Mouse (Mus musculus) cerebellum, adult 2 months (tissue): Measurements from ENCODE around the gene 6030468B19Rik. TPM values are rescaled to one million over a fixed set of nuclear protein-coding genes. Genes with fewer than 3 reads are reported as not detected.
A peak's percentile ranks its signal among the peaks of the same experiment; 100 is the strongest.

Source experiments
- DNase-seq, 2 experiments: peaks; one replicate each; pipeline ENCODE4 v3.0.0; 2021
- H3K27ac ChIP-seq: fragments of 200-500 bp; 2 replicates; pipeline ENCODE4 v1.5.1; 2012; ENCODE audit warnings: low read length, control low read depth, inconsistent platforms; ENCODE audit not compliant: insufficient read depth
- H3K27me3 ChIP-seq: fragments of 200-500 bp; 2 replicates; pipeline ENCODE4 v1.6.1; 2012; ENCODE audit warnings: inconsistent platforms, mild to moderate bottlenecking, low read length, moderate library complexity; ENCODE audit not compliant: control insufficient read depth, insufficient read depth
- H3K4me1 ChIP-seq: fragments of 200-500 bp; 2 replicates; pipeline ENCODE4 v1.6.1; 2011; ENCODE audit warnings: low read length; ENCODE audit not compliant: control insufficient read depth, insufficient read depth
- H3K4me3 ChIP-seq: fragments of 200-500 bp; replicated peaks from 2 replicates; pipeline ENCODE3; 2011; ENCODE audit warnings: mild to moderate bottlenecking, low read depth, low read length, control low read depth; ENCODE audit not compliant: insufficient read depth
- CTCF ChIP-seq: fragments of 200-500 bp; IDR thresholded peaks from 2 replicates; pipeline ENCODE4 v1.5.1; 2011; ENCODE audit warnings: low read depth, mild to moderate bottlenecking, control low read depth, low read length, moderate library complexity, borderline replicate concordance; ENCODE audit not compliant: insufficient read depth
- POLR2A ChIP-seq: fragments of 200-500 bp; IDR thresholded peaks from 2 replicates; pipeline ENCODE4 v1.6.1; 2011; ENCODE audit warnings: low read length, control low read depth, borderline replicate concordance; ENCODE audit not compliant: insufficient read depth
- WGBS: fragments of 180-500 bp; shearing (Covaris S2); methylation state at CpG from one replicate; pipeline ENCODE4 v1.1.7; 2018; 5-methylcytosine and 5-hydroxymethylcytosine counted together
- polyA plus RNA-seq: library from polyadenylated mRNA; depleted of rRNA; stranded (reverse); fragments of >200 nt; gene quantifications from 2 replicates; pipeline ENCODE4 v1.2.3, GENCODE M21; 2012; rRNA removed

6030468B19Rik gene
- polyA plus RNA-seq, 1 experiment, result not detected

- 81% methylated on average over 7 of the region's 7 CpGs for WGBS
- H3K4me1 ChIP-seq, result no peaks in the 10 kb centered on the region
- H3K4me3 ChIP-seq, result no peak overlapping the region
- no peak for DNase-seq
- TF ChIP-seq CTCF (no peak), POLR2A (no peak)
- no peaks in the 10 kb centered on the region for H3K27me3 ChIP-seq
- H3K27ac ChIP-seq, result no peak overlapping the region
Observed at GRCm38 (mm10) chr11:117847593-117848215, 50.2 kb downstream of the 6030468B19Rik start.

DNA sequence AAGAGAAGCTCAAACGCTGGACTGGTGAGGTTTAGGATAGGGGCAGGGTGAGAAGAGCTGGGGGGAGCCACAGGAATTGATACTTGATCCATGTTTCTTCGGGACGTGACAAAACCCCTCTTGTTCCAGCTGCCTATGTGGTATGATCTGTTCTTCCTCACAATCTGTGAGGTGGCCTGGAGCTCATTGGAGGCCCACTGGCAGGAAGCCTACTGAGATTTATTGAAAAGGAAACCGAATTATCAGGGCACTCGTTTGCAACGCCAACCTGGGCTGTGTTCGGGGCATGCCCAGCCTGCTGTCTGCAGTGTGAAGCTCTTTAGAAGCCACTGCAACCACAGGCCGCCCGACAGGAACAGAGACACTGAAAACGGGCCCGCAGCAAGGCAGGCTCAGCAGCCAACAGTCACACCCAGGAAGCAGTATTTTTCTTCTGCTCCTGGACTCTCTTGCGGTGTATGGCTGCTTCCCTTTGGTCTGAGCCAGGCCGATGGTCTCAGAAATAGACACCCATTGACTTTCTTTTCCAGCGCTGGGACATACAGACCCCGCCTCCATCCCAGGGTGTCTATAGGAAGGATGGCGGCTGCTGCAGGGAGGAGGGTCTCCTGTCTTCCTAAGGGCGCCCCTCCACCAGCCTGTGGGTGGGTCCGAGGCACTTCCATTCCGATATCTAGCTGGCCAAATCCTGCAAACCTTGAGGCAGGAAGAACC is 51.0 kb downstream of the 6030468B19Rik start:
- TF ChIP-seq CTCF, result no peak
- no peak for TF ChIP-seq POLR2A
- Histone ChIP-seq H3K4me3 (peak overlapping the region; percentile 95), H3K27me3 (no peaks in the 10 kb centered on the region), H3K4me1 (no peaks in the 10 kb centered on the region), H3K27ac (peak overlapping the region; percentile 84)
- no peak for DNase-seq
- WGBS, result 5% methylated on average over 19 of the region's 19 CpGs

DNA sequence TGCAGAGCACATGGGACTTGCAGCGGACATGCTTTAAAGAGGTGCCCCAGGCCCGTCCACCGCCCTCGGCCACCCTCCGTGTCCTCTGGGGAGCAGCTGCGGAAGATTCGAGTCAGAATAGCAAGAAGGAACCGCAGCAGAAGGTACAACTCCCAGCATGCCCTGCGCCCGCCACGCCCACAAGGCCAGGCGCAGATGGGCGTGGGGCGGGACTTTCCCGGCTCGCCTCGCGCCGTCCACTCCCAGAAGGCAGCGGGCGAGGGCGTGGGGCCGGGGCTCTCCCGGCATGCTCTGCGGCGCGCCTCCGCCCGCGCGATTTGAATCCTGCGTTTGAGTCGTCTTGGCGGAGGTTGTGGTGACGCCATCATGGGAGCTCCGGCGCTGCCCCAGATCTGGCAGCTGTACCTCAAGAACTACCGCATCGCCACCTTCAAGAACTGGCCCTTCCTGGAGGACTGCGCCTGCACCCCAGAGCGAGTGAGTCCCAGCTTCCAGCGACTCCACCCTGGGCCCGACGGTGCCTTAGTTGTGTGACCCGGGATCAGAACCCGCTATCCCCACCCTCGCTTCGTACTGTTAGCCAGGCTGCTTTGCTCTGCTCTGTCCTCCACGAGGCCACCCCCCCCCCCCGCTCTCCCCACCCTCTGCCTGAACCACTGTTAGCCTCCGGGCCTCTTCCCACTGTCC is 51.7 kb downstream of the 6030468B19Rik start, which contains the start of gene Birc5:
Gene Birc5 (plus strand): TSS at position 267 of the 687 bp plus-strand sequence.
- H3K27ac ChIP-seq, result peak within 1 kb of the TSS; percentile 84
- H3K4me3 ChIP-seq, result peak within 1 kb of the TSS; percentile 95
- DNase-seq, result peak; percentile 95
- H3K4me1 ChIP-seq, result no peaks in the 10 kb centered on the region
- H3K27me3 ChIP-seq, result no peaks in the 10 kb centered on the region
- TF ChIP-seq POLR2A, result peak; percentile 88
- no peak for TF ChIP-seq CTCF
- WGBS, result under 1% methylated on average over 50 of the region's 51 CpGs

DNA sequence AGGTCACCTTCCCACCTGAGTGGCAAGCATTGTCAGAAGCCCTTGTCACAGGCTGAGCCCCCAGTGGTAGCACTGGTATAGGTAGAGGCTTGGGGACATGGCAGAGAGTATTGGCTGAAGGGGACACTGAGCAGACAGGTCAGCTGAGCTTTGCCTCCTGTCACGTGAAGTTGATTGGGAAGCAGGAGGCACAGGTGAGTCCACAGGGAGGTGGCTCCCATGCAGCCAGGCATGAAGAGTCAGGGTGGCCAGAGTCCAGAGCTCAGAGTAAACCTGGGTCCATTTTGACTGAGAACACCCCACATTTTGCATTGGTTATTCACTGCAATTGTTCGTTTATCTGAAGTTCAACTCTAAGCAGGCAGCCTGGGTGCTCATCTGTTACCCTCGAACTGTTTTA is 55.4 kb downstream of the 6030468B19Rik start:
- no peak for DNase-seq
- no peak overlapping the region for H3K27ac ChIP-seq
- TF ChIP-seq POLR2A, result no peak
- no peak for TF ChIP-seq CTCF
- H3K4me1 ChIP-seq, result no peaks in the 10 kb centered on the region
- H3K4me3 ChIP-seq, result no peak overlapping the region
- H3K27me3 ChIP-seq, result no peaks in the 10 kb centered on the region
- 82% methylated on average over 3 of the region's 3 CpGs for WGBS

DNA sequence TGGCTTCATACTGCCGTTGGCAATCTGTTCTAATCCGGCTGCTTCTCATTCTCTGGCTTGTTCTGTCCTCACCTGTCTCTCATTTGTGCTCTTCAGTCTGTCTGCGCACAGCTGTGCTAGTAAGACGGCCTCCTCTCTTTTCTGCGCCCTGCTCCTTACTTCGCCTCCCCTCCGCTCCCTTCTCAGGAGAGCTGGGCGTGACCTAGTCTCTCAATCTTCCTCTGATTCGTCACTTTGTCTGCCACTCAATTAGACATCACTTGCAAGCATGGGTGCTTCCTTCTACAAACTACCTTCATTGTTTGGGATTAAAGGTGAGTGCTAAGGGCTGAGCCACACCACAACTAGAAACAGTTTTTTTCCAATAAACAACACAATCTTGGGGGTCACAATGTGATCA is 56.8 kb downstream of the 6030468B19Rik start:
- H3K27me3 ChIP-seq, result no peaks in the 10 kb centered on the region
- no peak for DNase-seq
- H3K4me1 ChIP-seq, result no peaks in the 10 kb centered on the region
- 87% methylated on average over 9 of the region's 9 CpGs for WGBS
- H3K27ac ChIP-seq, result no peak overlapping the region
- TF ChIP-seq CTCF (no peak), POLR2A (no peak)
- no peak overlapping the region for H3K4me3 ChIP-seq

DNA sequence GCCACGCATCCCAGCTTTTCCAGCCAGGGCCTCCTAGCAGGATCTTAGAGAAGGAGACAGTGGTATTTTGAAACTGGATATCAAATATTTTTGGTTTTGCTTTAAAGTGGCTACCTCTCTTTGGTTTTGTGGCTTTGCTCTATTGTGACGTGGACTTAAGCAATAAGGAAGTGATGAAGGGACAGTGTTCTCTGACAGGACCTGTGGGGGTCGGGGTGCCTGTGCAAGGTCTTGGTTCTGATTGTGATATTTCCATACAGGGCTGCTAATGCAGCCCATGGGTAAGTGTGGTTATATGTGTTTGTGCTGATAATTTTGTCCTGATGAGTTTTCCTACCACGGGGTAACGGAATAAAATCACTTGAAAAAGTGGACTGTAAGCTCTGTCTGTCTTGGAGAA is 57.9 kb downstream of the 6030468B19Rik start:
- no peak overlapping the region for H3K27ac ChIP-seq
- H3K4me3 ChIP-seq, result no peak overlapping the region
- H3K4me1 ChIP-seq, result no peaks in the 10 kb centered on the region
- WGBS, result 95% methylated on average over 5 of the region's 5 CpGs
- TF ChIP-seq CTCF (no peak), POLR2A (no peak)
- no peak for DNase-seq
- no peaks in the 10 kb centered on the region for H3K27me3 ChIP-seq

GRCm38 (mm10) chr11:117855975-117856374 is 58.5 kb downstream of the 6030468B19Rik start:
- WGBS, result 89% methylated on average over 1 of the region's 1 CpGs
- no peak overlapping the region for H3K27ac ChIP-seq
- TF ChIP-seq CTCF (no peak), POLR2A (no peak)

More at GRCm38 (mm10) chr11:117855975-117856374, 58.5 kb downstream of the 6030468B19Rik start:
- no peak for DNase-seq
- Histone ChIP-seq H3K4me1 (no peaks in the 10 kb centered on the region), H3K4me3 (no peak overlapping the region), H3K27me3 (no peaks in the 10 kb centered on the region)

Other genes starting within 250 kb of the 6030468B19Rik start
- 43.8 and 52.1 TPM in 2 replicates for gene Tnrc6c, start 143.4 kb upstream of the 6030468B19Rik start, polyA plus RNA-seq
- gene Tmc8, start 15.6 kb upstream of the 6030468B19Rik start, polyA plus RNA-seq, result 0.17 and 0.29 TPM in 2 replicates
- 10.9 and 13.7 TPM in 2 replicates for gene Tmc6, start 15.5 kb upstream of the 6030468B19Rik start, polyA plus RNA-seq
- gene Gm20708, start 12.0 kb downstream of the 6030468B19Rik start, polyA plus RNA-seq, result 0.78 and 0.93 TPM in 2 replicates
- 14.0 and 14.7 TPM in 2 replicates for gene Syngr2, start 12.0 kb downstream of the 6030468B19Rik start, polyA plus RNA-seq
- gene Afmid, start 28.3 kb downstream of the 6030468B19Rik start, polyA plus RNA-seq, result 3.4 and 3.8 TPM in 2 replicates
- gene Tk1, start 28.4 kb downstream of the 6030468B19Rik start, polyA plus RNA-seq, result 0.78 and 1.2 TPM in 2 replicates
- gene Birc5, start 51.6 kb downstream of the 6030468B19Rik start, polyA plus RNA-seq, result 0.86 and 1.2 TPM in 2 replicates
- gene Tmem235, start 63.1 kb downstream of the 6030468B19Rik start, polyA plus RNA-seq, result 0.10 and 0.16 TPM in 2 replicates
- gene Tha1, start 75.8 kb downstream of the 6030468B19Rik start, polyA plus RNA-seq, result 11.5 and 12.4 TPM in 2 replicates
- 1.6 and 2.1 TPM in 2 replicates for gene Socs3, start 172.4 kb downstream of the 6030468B19Rik start, polyA plus RNA-seq
- gene Pgs1, start 188.6 kb downstream of the 6030468B19Rik start, polyA plus RNA-seq, result 70.5 and 76.5 TPM in 2 replicates